Mouse (Mus musculus) midbrain, postnatal 0 days (tissue): ENCODE results near the gene Pm20d1. TPM values are rescaled to one million over a fixed set of nuclear protein-coding genes. Genes with fewer than 3 reads are reported as not detected.

ENCODE experiments used
- ATAC-seq: fragments of 200-750 bp; cut with Nextera tagmentation; 2 replicates; pipeline ENCODE4 v1.8.0; 2017; ENCODE audit warnings: moderate number of reproducible peaks, mild to moderate bottlenecking, moderate TSS enrichment, moderate library complexity; ENCODE audit not compliant: low FRiP score
- DNase-seq: peaks from one replicate; pipeline ENCODE4 v3.0.0-alpha.2; 2015; ENCODE audit warnings: low spot score
- H3K27ac ChIP-seq: fragments of 300-500 bp; sonication (generic); 2 replicates; pipeline ENCODE4 v1.5.1; 2014; ENCODE audit warnings: low read depth, mild to moderate bottlenecking, low read length, mixed read lengths
- H3K27me3 ChIP-seq: fragments of 300-500 bp; sonication (generic); 2 replicates; pipeline ENCODE4 v1.6.1; 2014; ENCODE audit warnings: low read length, control low read depth, mixed read lengths; ENCODE audit not compliant: insufficient read depth
- H3K36me3 ChIP-seq: fragments of 300-500 bp; sonication (generic); 2 replicates; pipeline ENCODE4 v1.6.1; 2014; ENCODE audit warnings: low read length, control low read depth, mixed read lengths; ENCODE audit not compliant: insufficient read depth
- H3K4me1 ChIP-seq: fragments of 300-500 bp; sonication (generic); 2 replicates; pipeline ENCODE4 v1.6.1; 2014; ENCODE audit warnings: mild to moderate bottlenecking, control low read depth, antibody characterized with exemption, low read length, mixed read lengths; ENCODE audit not compliant: insufficient read depth
- H3K4me2 ChIP-seq: fragments of 300-500 bp; sonication (generic); 2 replicates; pipeline ENCODE4 v1.6.1; 2014; ENCODE audit warnings: low read depth, mild to moderate bottlenecking, low read length, mixed read lengths; ENCODE audit not compliant: poor library complexity, severe bottlenecking
- H3K4me3 ChIP-seq: fragments of 300-500 bp; sonication (generic); 2 replicates; pipeline ENCODE4 v1.5.1; 2014; ENCODE audit warnings: low read depth, mild to moderate bottlenecking, low read length, moderate library complexity
- H3K9ac ChIP-seq: fragments of 300-500 bp; sonication (generic); replicated peaks from 2 replicates; pipeline ENCODE4 v1.6.1; 2014; ENCODE audit warnings: mild to moderate bottlenecking, low read length, moderate library complexity, mixed read lengths; ENCODE audit not compliant: poor library complexity, severe bottlenecking
- H3K9me3 ChIP-seq: fragments of 300-500 bp; sonication (generic); 2 replicates; pipeline ENCODE4 v1.6.1; 2016; ENCODE audit warnings: low read length, control low read depth
- CTCF ChIP-seq: IDR thresholded peaks from 2 replicates; pipeline ENCODE4 v1.5.1; 2016; ENCODE audit warnings: antibody characterized with exemption, mild to moderate bottlenecking
- WGBS: fragments of 180-500 bp; shearing (Covaris S2); extraction: QIAGEN DNeasy Blood & Tissue Kit; methylation state at CpG from one replicate; pipeline ENCODE4 v1.1.7; 2014; 5-methylcytosine and 5-hydroxymethylcytosine counted together
- polyA plus RNA-seq: library from polyadenylated mRNA; unstranded; fragments of >200 nt; fragmentation: Nextera tagmentation; extraction: Ambion mirVana; gene quantifications from 2 replicates; pipeline ENCODE4 v1.2.1, GENCODE M21; 2015
- total RNA-seq: library from RNA; depleted of rRNA; stranded (reverse); fragments of >200 nt; gene quantifications from 2 replicates; pipeline ENCODE4 v1.2.3, GENCODE M21; 2014

Gene Pm20d1
- total and polyA plus RNA-seq, 2 experiments from 2014 or later = 0.05 to 0.38 TPM

GRCm38 (mm10) chr1:131751891-131752311, 45.3 kb upstream of the Pm20d1 start:
- no peaks in the 10 kb centered on the region for H3K9me3 ChIP-seq
- no peak overlapping the region for H3K9ac ChIP-seq
- 53% methylated on average over 10 of the region's 10 CpGs for WGBS
- no peak overlapping the region for H3K27ac ChIP-seq
- peaks cover 2% of the 10 kb centered on the region; the same call in 1 of the 2 replicates for H3K4me1 ChIP-seq
- no peak overlapping the region for H3K4me3 ChIP-seq
- ATAC-seq = no peak
- H3K27me3 ChIP-seq = no peaks in the 10 kb centered on the region
- no peaks in the 10 kb centered on the region for H3K36me3 ChIP-seq
- H3K4me2 ChIP-seq = no peak overlapping the region
- DNase-seq = peak; percentile 33
- TF ChIP-seq CTCF = no peak

DNA sequence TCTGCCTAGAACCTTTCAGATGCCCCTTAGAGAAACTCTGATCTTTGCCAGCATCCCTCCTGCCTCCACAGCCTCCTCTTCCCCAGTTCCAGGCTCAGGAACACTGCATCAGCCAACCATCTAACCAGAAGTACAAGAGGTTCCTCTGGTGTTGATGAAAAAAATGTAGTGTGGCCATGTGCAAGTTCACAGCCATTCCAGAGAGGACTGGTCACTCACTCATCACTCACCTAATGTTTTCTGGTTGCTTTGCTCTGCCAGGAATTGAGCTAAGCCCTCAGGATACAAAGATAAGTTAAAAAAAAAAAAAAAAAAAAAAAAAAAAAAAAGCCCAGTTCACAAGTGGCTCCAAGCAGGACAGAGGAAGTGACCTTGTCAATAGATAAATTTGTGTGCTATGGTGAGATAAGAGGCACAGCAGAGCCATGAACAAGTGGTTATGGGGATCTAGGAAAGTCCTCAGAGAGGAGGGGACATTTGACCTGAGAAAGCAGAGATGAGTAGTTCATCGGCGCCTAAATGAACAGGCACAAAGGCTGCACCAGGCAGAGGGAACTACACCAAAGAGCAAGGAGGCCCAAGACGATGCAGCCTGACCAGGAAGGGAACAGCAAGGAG, 42.9 kb upstream of the Pm20d1 start:
- DNase-seq (no peak), ATAC-seq (no peak)
- Histone ChIP-seq H3K36me3 (no peaks in the 10 kb centered on the region), H3K27ac (no peak overlapping the region), H3K4me1 (peaks cover 2% of the 10 kb centered on the region; the same call in 1 of the 2 replicates), H3K4me3 (no peak overlapping the region), H3K27me3 (no peaks in the 10 kb centered on the region), H3K4me2 (no peak overlapping the region), H3K9me3 (no peaks in the 10 kb centered on the region), H3K9ac (no peak overlapping the region)
- no peak for TF ChIP-seq CTCF
- 81% methylated on average over 3 of the region's 3 CpGs for WGBS

DNA sequence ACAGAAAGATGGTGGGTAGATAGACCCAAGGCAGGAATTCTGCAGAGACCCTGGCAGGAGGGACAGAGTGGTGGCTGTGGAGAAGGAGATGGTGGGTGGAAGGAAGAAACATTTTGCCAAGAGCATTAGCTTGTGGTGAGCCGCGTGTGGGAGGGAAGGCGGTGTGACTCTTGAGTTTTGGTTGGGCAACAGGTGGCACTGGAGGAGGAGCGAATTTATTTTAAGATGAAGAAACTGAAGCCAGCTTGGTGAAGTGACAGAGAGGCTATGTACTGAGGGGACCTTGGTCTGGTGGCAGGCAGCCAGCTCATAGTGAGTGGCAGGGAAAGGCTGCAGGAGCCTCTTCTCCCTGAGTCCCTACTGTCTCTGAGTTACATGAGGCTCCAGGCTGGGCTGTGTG, 42.3 kb upstream of the Pm20d1 start:
- WGBS = 93% methylated on average over 4 of the region's 4 CpGs
- Histone ChIP-seq H3K4me3 (no peak overlapping the region), H3K36me3 (no peaks in the 10 kb centered on the region), H3K9me3 (no peaks in the 10 kb centered on the region), H3K27me3 (no peaks in the 10 kb centered on the region), H3K9ac (no peak overlapping the region), H3K27ac (no peak overlapping the region), H3K4me1 (peaks cover 2% of the 10 kb centered on the region; the same call in 1 of the 2 replicates), H3K4me2 (no peak overlapping the region)
- no peak for ATAC-seq
- no peak for TF ChIP-seq CTCF
- peak; percentile 28 for DNase-seq

DNA sequence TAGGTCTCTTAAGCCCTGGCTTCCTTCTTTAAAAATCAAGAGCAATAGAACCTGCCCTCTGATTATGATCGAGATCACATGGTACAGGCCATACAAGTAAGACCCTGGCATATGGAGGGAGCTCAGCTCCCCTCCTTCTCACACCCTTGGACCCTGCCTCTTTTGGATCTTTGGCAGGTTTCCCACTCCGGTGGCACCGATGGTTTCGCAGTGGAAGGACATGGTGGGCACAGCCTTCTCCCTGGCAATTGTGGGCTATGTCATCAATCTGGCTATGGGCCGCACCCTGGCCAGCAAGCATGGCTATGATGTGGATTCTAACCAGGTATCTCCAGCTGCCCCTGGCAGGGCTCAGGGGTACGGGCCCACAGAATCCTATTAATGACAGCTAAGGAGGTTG, 40.0 kb upstream of the Pm20d1 start:
- ATAC-seq (no peak), DNase-seq (no peak)
- H3K9me3 ChIP-seq = no peaks in the 10 kb centered on the region
- H3K27ac ChIP-seq = no peak overlapping the region
- H3K4me3 ChIP-seq = no peak overlapping the region
- no peak for TF ChIP-seq CTCF
- H3K27me3 ChIP-seq = no peaks in the 10 kb centered on the region
- H3K4me1 ChIP-seq = no peaks in the 10 kb centered on the region
- WGBS = 94% methylated on average over 6 of the region's 6 CpGs
- no peak overlapping the region for H3K9ac ChIP-seq
- no peak overlapping the region for H3K4me2 ChIP-seq
- no peaks in the 10 kb centered on the region for H3K36me3 ChIP-seq

GRCm38 (mm10) chr1:131758796-131759195, 38.4 kb upstream of the Pm20d1 start:
- Histone ChIP-seq H3K27ac (no peak overlapping the region), H3K27me3 (no peaks in the 10 kb centered on the region), H3K36me3 (no peaks in the 10 kb centered on the region), H3K9me3 (no peaks in the 10 kb centered on the region), H3K4me2 (no peak overlapping the region), H3K4me1 (no peaks in the 10 kb centered on the region), H3K9ac (no peak overlapping the region), H3K4me3 (no peak overlapping the region)
- 36% methylated on average over 7 of the region's 7 CpGs for WGBS
- TF ChIP-seq CTCF = no peak
- DNase-seq (no peak), ATAC-seq (no peak)

DNA sequence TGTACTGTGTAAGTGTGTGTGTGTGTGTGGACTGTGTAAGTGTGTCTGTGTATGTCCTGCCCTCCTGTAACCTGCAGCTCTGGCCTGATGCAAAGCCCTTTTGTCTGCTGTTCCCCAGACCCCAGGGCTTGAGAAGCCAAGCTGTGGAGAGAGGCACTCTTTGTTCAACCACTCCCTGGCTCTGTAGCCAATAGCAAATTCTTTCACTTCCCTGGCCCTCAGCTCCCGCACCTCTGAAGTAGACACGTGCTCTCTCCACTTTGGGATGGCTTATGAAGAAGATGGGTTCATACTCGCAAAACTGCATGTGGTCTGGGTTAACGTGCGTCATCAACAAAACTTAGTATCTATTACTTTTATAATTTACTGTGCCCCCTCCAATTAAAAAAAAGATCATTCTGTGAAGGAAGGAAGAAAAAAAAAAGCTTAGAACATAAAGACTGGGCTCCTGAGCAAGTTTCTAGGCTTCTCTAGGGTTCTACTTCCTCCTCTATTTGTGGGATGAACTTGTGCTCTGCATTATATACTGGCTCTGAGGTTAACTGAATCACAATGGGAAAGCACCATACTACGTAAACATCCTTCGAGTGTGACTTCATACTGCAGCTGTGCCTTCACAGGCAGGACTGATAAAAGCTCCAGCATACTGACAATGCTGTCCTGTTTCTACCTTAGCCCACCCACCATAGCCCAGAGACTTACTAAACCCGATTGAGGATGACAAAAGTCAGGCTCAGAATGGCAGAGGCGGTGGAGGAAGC, 37.3 kb upstream of the Pm20d1 start:
- H3K9me3 ChIP-seq = no peaks in the 10 kb centered on the region
- no peak for DNase-seq
- H3K27me3 ChIP-seq = no peaks in the 10 kb centered on the region
- no peak overlapping the region for H3K9ac ChIP-seq
- no peak for ATAC-seq
- H3K4me2 ChIP-seq = no peak overlapping the region
- H3K4me3 ChIP-seq = no peak overlapping the region
- H3K4me1 ChIP-seq = no peaks in the 10 kb centered on the region
- H3K36me3 ChIP-seq = no peaks in the 10 kb centered on the region
- WGBS = 71% methylated on average over 9 of the region's 9 CpGs
- no peak for TF ChIP-seq CTCF
- no peak overlapping the region for H3K27ac ChIP-seq
